Mouse (Mus musculus): ENCODE results near the gene Kdf1. TPM values are rescaled to one million over a fixed set of nuclear protein-coding genes. Genes with fewer than 3 reads are reported as not detected.

Kdf1 gene
- polyA plus RNA-seq, 1 experiment from 2014 or later, result 29.6 TPM

GRCm38 (mm10) chr4:133494867-133495266 is 23.9 kb upstream of the Kdf1 start:
- Histone ChIP-seq H3K9me3 (ENCODE audit: low read length) (no peaks in the 10 kb centered on the region), H3K36me3 (ENCODE audit: insufficient read depth, low read length) (no peaks in the 10 kb centered on the region), H3K4me2 (replicated peaks; ENCODE audit: low read depth, low read length) (no peak overlapping the region), H3K9ac (replicated peaks; ENCODE audit: low read length) (no peak overlapping the region), H3K27me3 (ENCODE audit: insufficient read depth, low read length) (peaks cover 51% of the 10 kb centered on the region), H3K4me1 (ENCODE audit: insufficient read depth, low read length) (peaks cover 20% of the 10 kb centered on the region), H3K4me3 (ENCODE audit: low read length) (no peak overlapping the region), H3K27ac (ENCODE audit: low read length) (no peak overlapping the region)
- no peak for ATAC-seq (ENCODE audit: low FRiP score, low TSS enrichment)
- 69% methylated on average over 4 of the region's 4 CpGs for WGBS

GRCm38 (mm10) chr4:133495711-133496110 is 23.1 kb upstream of the Kdf1 start:
- WGBS, result 39% methylated on average over 7 of the region's 7 CpGs
- ATAC-seq (ENCODE audit: low FRiP score, low TSS enrichment), result no peak
- Histone ChIP-seq H3K4me1 (ENCODE audit: insufficient read depth, low read length) (peaks cover 20% of the 10 kb centered on the region), H3K27ac (ENCODE audit: low read length) (no peak overlapping the region), H3K9me3 (ENCODE audit: low read length) (no peaks in the 10 kb centered on the region), H3K9ac (replicated peaks; ENCODE audit: low read length) (no peak overlapping the region), H3K36me3 (ENCODE audit: insufficient read depth, low read length) (no peaks in the 10 kb centered on the region), H3K4me2 (replicated peaks; ENCODE audit: low read depth, low read length) (no peak overlapping the region), H3K4me3 (ENCODE audit: low read length) (no peak overlapping the region), H3K27me3 (ENCODE audit: insufficient read depth, low read length) (peaks cover 60% of the 10 kb centered on the region)

- H3K4me3 ChIP-seq (ENCODE audit: low read length), result no peak overlapping the region
- WGBS, result 20% methylated on average over 6 of the region's 6 CpGs
- no peak overlapping the region for H3K9ac ChIP-seq (replicated peaks; ENCODE audit: low read length)
- no peaks in the 10 kb centered on the region for H3K36me3 ChIP-seq (ENCODE audit: insufficient read depth, low read length)
- no peak for ATAC-seq (ENCODE audit: low FRiP score, low TSS enrichment)
- peaks cover 69% of the 10 kb centered on the region for H3K27me3 ChIP-seq (ENCODE audit: insufficient read depth, low read length)
- H3K4me2 ChIP-seq (replicated peaks; ENCODE audit: low read depth, low read length), result peak overlapping the region; percentile 100; the same call in 1 of the 2 replicates
- no peaks in the 10 kb centered on the region for H3K9me3 ChIP-seq (ENCODE audit: low read length)
- H3K27ac ChIP-seq (ENCODE audit: low read length), result no peak overlapping the region
- peaks cover 16% of the 10 kb centered on the region for H3K4me1 ChIP-seq (ENCODE audit: insufficient read depth, low read length)
Observed at GRCm38 (mm10) chr4:133496738-133497445, 21.9 kb upstream of the Kdf1 start.

GRCm38 (mm10) chr4:133497461-133498159 is 21.2 kb upstream of the Kdf1 start:
- H3K4me3 ChIP-seq (ENCODE audit: low read length), result peak overlapping the region; percentile 63
- peaks cover 69% of the 10 kb centered on the region for H3K27me3 ChIP-seq (ENCODE audit: insufficient read depth, low read length)
- WGBS, result under 1% methylated on average over 66 of the region's 70 CpGs

DNA sequence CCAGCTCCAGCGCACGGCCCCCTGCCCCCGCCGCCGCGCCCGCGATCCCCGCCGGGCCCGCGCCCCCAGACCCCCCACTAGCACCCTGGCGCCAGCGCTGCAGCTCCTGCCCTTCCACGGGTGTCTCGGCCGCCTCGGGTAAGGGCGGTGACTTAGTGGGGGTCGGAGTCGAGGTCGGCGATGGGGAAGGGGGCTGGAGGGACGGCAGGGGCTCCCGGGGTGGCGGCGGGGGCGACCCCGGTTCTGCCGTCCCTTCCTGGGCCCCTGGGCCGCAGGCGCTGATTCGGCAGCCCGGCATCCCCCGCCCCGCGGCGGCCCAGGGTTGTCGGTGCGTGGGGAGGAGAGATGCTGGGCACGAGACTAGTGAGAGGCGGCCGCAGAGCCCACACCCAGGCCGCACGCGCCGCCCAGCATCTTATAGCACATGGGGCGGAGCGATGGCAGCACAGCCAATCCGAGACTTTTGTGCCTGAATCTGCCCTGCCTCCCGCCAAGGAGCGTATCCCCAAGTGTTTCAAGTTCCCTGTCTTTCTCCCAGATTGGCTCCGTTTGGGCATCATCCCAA is 20.5 kb upstream of the Kdf1 start, which contains the start of gene Trnp1:
TSS of gene Trnp1 (minus strand) at position 391 of the 565 bp plus-strand sequence.
- Histone ChIP-seq H3K9ac (replicated peaks; ENCODE audit: low read length) (peak within 1 kb of the TSS; percentile 67), H3K9me3 (ENCODE audit: low read length) (no peaks in the 10 kb centered on the region), H3K27ac (ENCODE audit: low read length) (no peak within 1 kb of the TSS), H3K4me3 (ENCODE audit: low read length) (peak within 1 kb of the TSS; percentile 63), H3K4me2 (replicated peaks; ENCODE audit: low read depth, low read length) (peak within 1 kb of the TSS; percentile 100), H3K36me3 (ENCODE audit: insufficient read depth, low read length) (no peaks in the 10 kb centered on the region), H3K27me3 (ENCODE audit: insufficient read depth, low read length) (peaks cover 69% of the 10 kb centered on the region), H3K4me1 (ENCODE audit: insufficient read depth, low read length) (peaks cover 14% of the 10 kb centered on the region)
- under 1% methylated on average over 45 of the region's 53 CpGs for WGBS
- ATAC-seq (ENCODE audit: low FRiP score, low TSS enrichment), result peak; percentile 80

More at GRCm38 (mm10) chr4:133497461-133498159, 21.2 kb upstream of the Kdf1 start:
- Histone ChIP-seq H3K4me2 (replicated peaks; ENCODE audit: low read depth, low read length) (peak overlapping the region; percentile 100), H3K36me3 (ENCODE audit: insufficient read depth, low read length) (no peaks in the 10 kb centered on the region), H3K9me3 (ENCODE audit: low read length) (no peaks in the 10 kb centered on the region), H3K4me1 (ENCODE audit: insufficient read depth, low read length) (peaks cover 14% of the 10 kb centered on the region), H3K27ac (ENCODE audit: low read length) (no peak overlapping the region), H3K9ac (replicated peaks; ENCODE audit: low read length) (peak overlapping the region; percentile 67)
- ATAC-seq (ENCODE audit: low FRiP score, low TSS enrichment), result peak; percentile 31; the same call in 1 of the 2 replicates

DNA sequence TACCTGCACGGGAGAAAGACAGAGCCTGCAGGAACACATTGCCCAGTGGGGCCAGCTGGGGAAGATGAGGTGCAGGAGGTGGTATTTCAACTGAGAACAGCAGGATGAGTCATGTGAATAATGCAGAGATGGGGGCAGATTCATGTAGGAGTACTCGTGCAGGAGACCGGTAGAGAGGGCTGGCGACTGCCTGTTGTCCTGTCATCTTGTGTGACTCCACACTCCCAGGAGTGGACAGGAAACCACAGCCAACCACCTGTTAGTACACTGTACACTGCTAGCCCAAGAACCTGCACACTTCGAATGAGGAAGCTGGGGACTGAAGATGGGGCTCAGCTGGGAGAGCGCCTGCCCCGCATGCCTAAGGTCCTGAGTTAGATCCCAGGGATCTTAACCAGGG is 17.2 kb upstream of the Kdf1 start:
- ATAC-seq (ENCODE audit: low FRiP score, low TSS enrichment), result no peak
- Histone ChIP-seq H3K4me2 (replicated peaks; ENCODE audit: low read depth, low read length) (no peak overlapping the region), H3K9me3 (ENCODE audit: low read length) (no peaks in the 10 kb centered on the region), H3K4me3 (ENCODE audit: low read length) (no peak overlapping the region), H3K27ac (ENCODE audit: low read length) (no peak overlapping the region), H3K9ac (replicated peaks; ENCODE audit: low read length) (no peak overlapping the region), H3K36me3 (ENCODE audit: insufficient read depth, low read length) (no peaks in the 10 kb centered on the region), H3K27me3 (ENCODE audit: insufficient read depth, low read length) (peaks cover 69% of the 10 kb centered on the region), H3K4me1 (ENCODE audit: insufficient read depth, low read length) (peaks cover 14% of the 10 kb centered on the region)
- 50% methylated on average over 7 of the region's 7 CpGs for WGBS

GRCm38 (mm10) chr4:133504300-133504699 is 14.5 kb upstream of the Kdf1 start:
- Histone ChIP-seq H3K27ac (ENCODE audit: low read length) (no peak overlapping the region), H3K4me2 (replicated peaks; ENCODE audit: low read depth, low read length) (no peak overlapping the region), H3K9me3 (ENCODE audit: low read length) (no peaks in the 10 kb centered on the region), H3K4me3 (ENCODE audit: low read length) (no peak overlapping the region), H3K27me3 (ENCODE audit: insufficient read depth, low read length) (peaks cover 43% of the 10 kb centered on the region), H3K4me1 (ENCODE audit: insufficient read depth, low read length) (no peaks in the 10 kb centered on the region), H3K9ac (replicated peaks; ENCODE audit: low read length) (no peak overlapping the region), H3K36me3 (ENCODE audit: insufficient read depth, low read length) (no peaks in the 10 kb centered on the region)
- 44% methylated on average over 5 of the region's 5 CpGs for WGBS
- ATAC-seq (ENCODE audit: low FRiP score, low TSS enrichment), result no peak

DNA sequence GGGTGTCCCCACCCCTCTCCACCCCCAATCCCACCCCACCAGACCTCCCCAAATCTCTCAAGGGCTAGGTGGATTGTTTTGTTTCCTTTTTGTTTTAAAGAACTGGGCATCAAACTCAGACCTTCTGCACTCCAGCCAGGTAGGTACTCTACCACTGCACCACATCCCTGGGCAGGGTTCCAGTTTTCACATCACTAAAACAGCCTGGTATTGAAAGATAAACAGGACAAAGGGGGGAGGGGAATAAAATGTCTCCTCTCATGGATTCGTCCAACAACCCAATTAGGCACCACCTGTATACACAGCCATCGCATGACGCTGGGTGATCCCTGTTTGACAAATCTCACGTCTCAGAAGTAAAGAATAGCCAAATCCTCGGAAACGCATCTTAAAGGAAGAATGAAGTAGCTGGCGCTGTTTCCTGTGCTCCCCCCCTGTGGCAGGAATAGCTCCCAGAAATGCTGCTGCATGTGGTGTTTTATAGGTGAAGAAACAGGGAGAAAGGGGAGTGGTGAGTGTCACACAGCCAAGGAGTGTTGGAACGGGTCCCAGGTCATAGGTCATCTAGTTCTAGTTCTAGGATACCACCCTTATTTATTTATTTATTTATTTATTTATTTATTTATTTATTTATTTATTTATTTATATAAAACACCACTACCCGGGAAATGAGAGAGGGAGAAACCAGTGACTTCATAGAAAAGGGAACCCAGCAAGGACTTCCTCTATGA is 13.8 kb upstream of the Kdf1 start:
- Histone ChIP-seq H3K4me1 (ENCODE audit: insufficient read depth, low read length) (no peaks in the 10 kb centered on the region), H3K9me3 (ENCODE audit: low read length) (no peaks in the 10 kb centered on the region), H3K9ac (replicated peaks; ENCODE audit: low read length) (no peak overlapping the region), H3K27ac (ENCODE audit: low read length) (no peak overlapping the region), H3K4me3 (ENCODE audit: low read length) (no peak overlapping the region), H3K36me3 (ENCODE audit: insufficient read depth, low read length) (no peaks in the 10 kb centered on the region), H3K4me2 (replicated peaks; ENCODE audit: low read depth, low read length) (no peak overlapping the region), H3K27me3 (ENCODE audit: insufficient read depth, low read length) (peaks cover 37% of the 10 kb centered on the region)
- no peak for ATAC-seq (ENCODE audit: low FRiP score, low TSS enrichment)
- 56% methylated on average over 9 of the region's 9 CpGs for WGBS

DNA sequence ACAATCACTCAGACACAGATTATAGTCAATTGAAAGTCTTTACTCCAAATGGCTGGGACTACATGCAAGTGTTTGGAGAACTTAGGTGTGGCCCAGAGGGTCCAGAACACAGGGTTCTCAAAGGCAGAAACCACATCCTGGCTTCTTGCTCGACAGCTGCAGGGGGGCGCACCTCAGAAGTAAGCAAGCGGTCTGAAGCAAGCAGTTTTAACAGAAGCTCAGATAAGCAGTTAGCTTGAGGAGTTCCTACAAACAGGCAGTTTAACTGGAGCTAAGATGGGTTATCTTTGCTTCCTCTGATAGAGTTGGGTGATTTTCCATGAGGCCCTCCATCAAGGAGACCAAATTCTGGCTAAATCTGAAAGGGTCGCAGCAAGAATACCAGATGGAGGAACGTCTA is 12.2 kb upstream of the Kdf1 start:
- Histone ChIP-seq H3K4me1 (ENCODE audit: insufficient read depth, low read length) (no peaks in the 10 kb centered on the region), H3K4me2 (replicated peaks; ENCODE audit: low read depth, low read length) (no peak overlapping the region), H3K9me3 (ENCODE audit: low read length) (no peaks in the 10 kb centered on the region), H3K36me3 (ENCODE audit: insufficient read depth, low read length) (no peaks in the 10 kb centered on the region), H3K27ac (ENCODE audit: low read length) (no peak overlapping the region), H3K27me3 (ENCODE audit: insufficient read depth, low read length) (peaks cover 21% of the 10 kb centered on the region), H3K4me3 (ENCODE audit: low read length) (no peak overlapping the region), H3K9ac (replicated peaks; ENCODE audit: low read length) (no peak overlapping the region)
- ATAC-seq (ENCODE audit: low FRiP score, low TSS enrichment), result no peak
- 71% methylated on average over 5 of the region's 5 CpGs for WGBS

Measured in kidney, embryonic 16.5 days (tissue).